ENCODE assay signal across 8 mouse cellular contexts in the genomic region with DNA sequence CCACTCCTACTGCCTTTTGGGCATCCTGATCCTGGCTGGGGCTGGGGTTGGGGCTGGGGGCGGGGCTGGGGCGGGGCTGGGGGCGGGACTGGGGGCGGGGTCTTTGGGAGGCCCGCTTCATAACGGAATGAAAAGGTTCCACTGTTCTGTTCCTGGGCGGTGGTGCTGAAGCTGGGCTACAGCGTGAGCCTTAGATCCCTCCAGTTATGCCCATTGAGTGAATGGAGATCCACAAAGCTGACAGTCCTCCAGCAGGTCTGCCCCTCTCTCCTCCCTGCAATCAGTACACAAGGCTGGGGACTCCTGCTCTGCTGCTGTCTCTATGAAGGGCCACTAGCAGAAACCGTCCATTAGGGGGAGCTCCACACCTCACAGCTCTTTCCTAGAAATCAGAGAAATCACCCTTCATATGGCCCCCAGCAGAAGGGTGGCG.
A peak's percentile ranks its signal among the peaks of the same experiment; 100 is the strongest.
DNase-seq lines count a peak whose midpoint lies in the region; ATAC-seq lines count a peak whose summit lies in the region.

No protein-coding gene starts in this region.

- peak; percentile 7 for DNase-seq in 416B (ENCODE audit: low read depth)
- peak; percentile 70 for DNase-seq in Muller cell, postnatal 12 days (ENCODE audit: inconsistent ontology term)
- peak; percentile 46 for DNase-seq in embryo, embryonic 11.5 days (ENCODE audit: low read depth, low spot score)
- DNase-seq in heart, postnatal 4 days, result peak; percentile 32
- peak; percentile 57 for DNase-seq in layer of hippocampus, adult 9-11 months
- peak; percentile 32 for DNase-seq in lung, postnatal 14 days
- no peak for DNase-seq in urinary bladder, postnatal 10 days (ENCODE audit: low spot score)

- H3K4me2 ChIP-seq in stomach, embryonic 16.5 days (ENCODE audit: low read depth, low read length), result peak overlapping the region; percentile 17; the same call in 1 of the 2 replicates

- no peak overlapping the region for H3K27ac ChIP-seq in stomach, embryonic 16.5 days (ENCODE audit: low read length)

- WGBS in stomach, embryonic 16.5 days, result 4% methylated on average over 10 of the region's 10 CpGs

- H3K9me3 ChIP-seq in stomach, embryonic 16.5 days (replicated peaks; ENCODE audit: control insufficient read depth, low read length), result no peaks in the 10 kb centered on the region

- no peaks in the 10 kb centered on the region for H3K4me1 ChIP-seq in stomach, embryonic 16.5 days (ENCODE audit: control insufficient read depth, insufficient read depth, low read length)

- H3K27me3 ChIP-seq in stomach, embryonic 16.5 days (ENCODE audit: control insufficient read depth, insufficient read depth, low read length), result no peaks in the 10 kb centered on the region; the same call in 1 of the 2 replicates

- ATAC-seq in stomach, embryonic 16.5 days (ENCODE audit: insufficient read depth, low FRiP score), result peak; percentile 30; the same call in 1 of the 2 replicates

- no peak overlapping the region for H3K9ac ChIP-seq in stomach, embryonic 16.5 days (ENCODE audit: low read length)

- no peaks in the 10 kb centered on the region for H3K36me3 ChIP-seq in stomach, embryonic 16.5 days (ENCODE audit: control insufficient read depth, insufficient read depth, low read length)

- H3K4me3 ChIP-seq in stomach, embryonic 16.5 days (replicated peaks; ENCODE audit: low read length), result no peak overlapping the region
